Mouse (Mus musculus) forebrain, embryonic 12.5 days (tissue): ENCODE data around the gene Mmd. TPM values are rescaled to one million over a fixed set of nuclear protein-coding genes. Genes with fewer than 3 reads are reported as not detected.

Source experiments
- ATAC-seq: fragments of 200-750 bp; cut with Nextera tagmentation; 2 replicates; pipeline ENCODE4 v1.8.0; 2017; ENCODE audit warnings: moderate TSS enrichment; ENCODE audit not compliant: low FRiP score
- H3K27ac ChIP-seq: fragments of 300-500 bp; sonication (generic); 2 replicates; pipeline ENCODE4 v1.5.1; 2016; ENCODE audit warnings: mild to moderate bottlenecking
- H3K27me3 ChIP-seq: fragments of 300-500 bp; sonication (generic); 2 replicates; pipeline ENCODE4 v1.6.1; 2016; ENCODE audit warnings: mild to moderate bottlenecking
- H3K36me3 ChIP-seq: fragments of 300-500 bp; sonication (generic); replicated peaks from 2 replicates; pipeline ENCODE4 v1.6.1; 2016; ENCODE audit warnings: mild to moderate bottlenecking
- H3K4me1 ChIP-seq: fragments of 300-500 bp; sonication (generic); 2 replicates; pipeline ENCODE4 v1.6.1; 2016
- H3K4me2 ChIP-seq: fragments of 300-500 bp; sonication (generic); 2 replicates; pipeline ENCODE4 v1.6.1; 2016; ENCODE audit warnings: mild to moderate bottlenecking, moderate library complexity
- H3K4me3 ChIP-seq: fragments of 300-500 bp; sonication (generic); replicated peaks from 2 replicates; pipeline ENCODE4 v1.5.1; 2016; ENCODE audit warnings: mild to moderate bottlenecking
- H3K9ac ChIP-seq: fragments of 300-500 bp; sonication (generic); 2 replicates; pipeline ENCODE4 v1.6.1; 2016; ENCODE audit warnings: mild to moderate bottlenecking
- H3K9me3 ChIP-seq: fragments of 300-500 bp; sonication (generic); 2 replicates; pipeline ENCODE4 v1.6.1; 2016
- WGBS: fragments of 180-500 bp; shearing (Covaris S2); methylation state at CpG from one replicate; pipeline ENCODE4 v1.1.7; 2016; 5-methylcytosine and 5-hydroxymethylcytosine counted together
- polyA plus RNA-seq: library from polyadenylated mRNA; unstranded; fragments of >200 nt; fragmentation: Nextera tagmentation; extraction: Ambion mirVana; gene quantifications from 2 replicates; pipeline ENCODE4 v1.2.1, GENCODE M21; 2016

The Mmd gene
- polyA plus RNA-seq: 57.7 and 59.9 TPM in 2 replicates

DNA sequence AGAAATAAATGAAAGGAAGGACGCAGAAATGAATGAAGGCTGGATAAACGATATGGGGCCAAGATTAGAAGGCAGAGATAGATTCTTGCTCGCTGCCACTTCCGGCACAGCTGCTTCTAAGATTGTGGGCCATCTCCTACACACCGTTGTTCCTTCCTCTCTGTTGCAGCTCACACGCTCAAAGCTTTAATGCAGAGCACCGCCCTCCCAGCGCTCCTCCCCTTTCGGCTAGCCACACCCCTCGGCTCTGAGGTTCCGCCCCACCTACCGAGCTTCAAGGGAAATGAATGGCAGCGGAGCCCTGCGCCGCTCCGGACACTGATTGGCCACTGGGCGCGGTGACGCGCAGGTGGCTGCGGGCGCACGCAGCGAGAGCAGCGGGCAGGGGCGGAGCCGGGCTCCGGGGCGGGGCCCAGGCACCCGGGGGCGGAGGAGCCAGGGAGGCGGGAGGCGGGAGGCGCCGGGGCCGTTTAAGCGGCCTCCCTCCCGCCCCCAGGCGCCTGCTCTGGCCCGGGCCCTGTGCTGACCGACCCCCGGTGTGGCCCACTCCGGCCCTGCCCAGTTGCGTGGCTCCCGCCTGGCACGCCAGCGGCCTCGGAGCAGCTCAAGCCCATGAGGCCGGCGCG, at the start of gene Mmd:
Mmd (plus strand) TSS at position 432 of the 626 bp plus-strand sequence.
- peak; percentile 99 for ATAC-seq
- Histone ChIP-seq H3K4me3 (peak within 1 kb of the TSS; percentile 86), H3K36me3 (no peaks in the 10 kb centered on the region), H3K9ac (peak within 1 kb of the TSS; percentile 90), H3K27ac (peak within 1 kb of the TSS; percentile 86), H3K4me1 (peaks cover 24% of the 10 kb centered on the region), H3K9me3 (no peaks in the 10 kb centered on the region), H3K4me2 (peak within 1 kb of the TSS; percentile 91), H3K27me3 (no peaks in the 10 kb centered on the region)
- under 1% methylated on average over 38 of the region's 51 CpGs for WGBS

DNA sequence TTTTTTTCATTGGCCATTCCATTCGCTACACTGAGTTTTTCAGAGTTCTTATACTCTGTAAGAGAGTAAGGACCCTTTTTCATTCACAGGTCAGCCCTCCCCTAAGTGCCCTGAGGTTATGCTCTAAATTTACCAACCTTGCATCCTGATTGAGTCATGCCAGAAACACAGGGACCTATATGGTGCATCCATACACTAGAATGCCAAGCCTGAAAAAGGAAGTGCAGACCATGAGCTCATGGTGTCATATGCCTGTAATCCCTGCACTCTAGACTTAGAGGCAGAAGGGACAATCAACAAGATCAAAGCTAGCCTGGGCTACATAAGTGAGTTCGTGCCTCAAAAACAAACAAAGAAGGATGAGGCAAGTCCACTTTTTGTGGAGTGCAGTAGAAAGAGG, 48.4 kb upstream of the Mmd start:
- Histone ChIP-seq H3K27ac (no peak overlapping the region), H3K36me3 (no peaks in the 10 kb centered on the region), H3K4me3 (no peak overlapping the region), H3K4me1 (no peaks in the 10 kb centered on the region), H3K9me3 (no peaks in the 10 kb centered on the region), H3K27me3 (no peaks in the 10 kb centered on the region), H3K4me2 (no peak overlapping the region), H3K9ac (no peak overlapping the region)
- 86% methylated on average over 2 of the region's 2 CpGs for WGBS
- no peak for ATAC-seq

DNA sequence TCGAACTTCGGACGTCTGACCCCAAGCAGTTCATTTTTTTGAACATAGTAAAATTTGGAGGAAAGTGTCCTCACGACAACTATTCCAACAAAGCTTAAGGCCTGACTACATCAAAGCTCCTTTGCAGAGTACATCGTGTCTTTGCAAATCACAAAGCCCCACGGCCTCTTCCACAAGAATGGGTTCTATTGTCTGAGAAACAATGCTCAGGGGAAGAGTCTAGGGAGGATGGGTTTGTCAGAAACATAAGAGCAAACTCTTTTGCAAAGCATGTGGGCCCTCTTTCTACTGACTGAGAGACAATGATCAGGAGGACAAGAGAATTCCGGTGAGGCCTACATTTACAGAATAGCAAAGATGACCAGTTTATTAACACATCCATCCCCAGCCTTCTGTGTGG, 35.0 kb upstream of the Mmd start:
- no peaks in the 10 kb centered on the region for H3K27me3 ChIP-seq
- no peaks in the 10 kb centered on the region for H3K36me3 ChIP-seq
- H3K4me2 ChIP-seq: no peak overlapping the region
- H3K9ac ChIP-seq: no peak overlapping the region
- H3K27ac ChIP-seq: no peak overlapping the region
- no peaks in the 10 kb centered on the region for H3K9me3 ChIP-seq
- no peaks in the 10 kb centered on the region for H3K4me1 ChIP-seq
- WGBS: 57% methylated on average over 7 of the region's 7 CpGs
- no peak for ATAC-seq
- H3K4me3 ChIP-seq: no peak overlapping the region

DNA sequence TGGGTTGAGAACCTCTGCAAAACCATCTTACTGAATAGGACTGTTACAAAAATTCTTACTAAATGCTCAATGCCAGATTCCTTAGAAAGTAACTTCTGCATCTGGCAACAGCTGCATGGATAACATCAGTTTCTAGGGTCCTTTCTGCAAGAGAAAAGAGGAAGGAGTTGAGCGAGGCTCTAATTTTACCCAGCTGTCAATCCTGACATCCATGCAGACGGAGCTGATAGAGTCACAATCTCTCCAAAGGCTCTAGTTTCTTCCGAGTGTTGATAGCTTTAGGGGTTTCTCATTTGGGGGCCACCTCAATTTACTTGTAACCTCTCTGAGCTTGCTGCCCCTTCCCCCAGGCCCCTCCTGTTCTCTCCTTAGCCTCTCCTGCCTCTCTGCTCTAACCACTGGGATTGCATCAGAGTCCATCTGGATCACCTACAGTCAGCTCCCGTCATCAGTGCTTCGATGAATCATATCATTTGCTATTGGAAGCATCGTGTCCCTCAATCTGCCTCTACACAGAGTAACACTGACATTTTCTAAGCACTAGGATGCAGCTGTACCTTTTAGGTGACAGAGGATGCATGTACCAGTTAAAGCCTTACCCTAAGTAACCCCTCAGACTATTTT, 29.1 kb upstream of the Mmd start:
- no peaks in the 10 kb centered on the region for H3K4me1 ChIP-seq
- H3K4me2 ChIP-seq: no peak overlapping the region
- H3K27ac ChIP-seq: no peak overlapping the region
- H3K9me3 ChIP-seq: no peaks in the 10 kb centered on the region
- WGBS: 76% methylated on average over 6 of the region's 6 CpGs
- no peaks in the 10 kb centered on the region for H3K27me3 ChIP-seq
- no peaks in the 10 kb centered on the region for H3K36me3 ChIP-seq
- no peak for ATAC-seq
- H3K9ac ChIP-seq: no peak overlapping the region
- no peak overlapping the region for H3K4me3 ChIP-seq

DNA sequence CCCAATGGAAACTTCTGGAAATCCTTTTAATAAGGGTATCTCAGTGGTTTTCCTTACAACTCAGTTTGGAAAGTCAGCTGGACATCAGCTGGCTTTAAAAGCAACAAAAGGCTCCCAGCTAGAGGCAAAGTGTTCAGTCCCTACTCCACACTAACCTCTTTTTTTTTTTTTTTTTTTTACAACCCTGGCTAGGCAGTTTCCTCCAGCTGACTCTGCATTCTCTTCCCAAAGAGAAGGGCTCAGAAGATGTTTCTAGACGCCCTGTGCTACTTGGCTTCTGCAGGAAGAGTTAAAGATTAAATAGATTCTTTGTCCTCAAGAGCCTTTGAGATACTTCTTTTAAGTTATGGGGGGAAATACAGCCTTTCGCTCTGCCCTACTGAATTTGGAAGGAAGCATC, 28.5 kb upstream of the Mmd start:
- H3K27ac ChIP-seq: no peak overlapping the region
- H3K9me3 ChIP-seq: no peaks in the 10 kb centered on the region
- 47% methylated on average over 2 of the region's 2 CpGs for WGBS
- no peaks in the 10 kb centered on the region for H3K27me3 ChIP-seq
- no peak overlapping the region for H3K9ac ChIP-seq
- no peaks in the 10 kb centered on the region for H3K4me1 ChIP-seq
- H3K36me3 ChIP-seq: no peaks in the 10 kb centered on the region
- ATAC-seq: no peak
- no peak overlapping the region for H3K4me2 ChIP-seq
- no peak overlapping the region for H3K4me3 ChIP-seq

DNA sequence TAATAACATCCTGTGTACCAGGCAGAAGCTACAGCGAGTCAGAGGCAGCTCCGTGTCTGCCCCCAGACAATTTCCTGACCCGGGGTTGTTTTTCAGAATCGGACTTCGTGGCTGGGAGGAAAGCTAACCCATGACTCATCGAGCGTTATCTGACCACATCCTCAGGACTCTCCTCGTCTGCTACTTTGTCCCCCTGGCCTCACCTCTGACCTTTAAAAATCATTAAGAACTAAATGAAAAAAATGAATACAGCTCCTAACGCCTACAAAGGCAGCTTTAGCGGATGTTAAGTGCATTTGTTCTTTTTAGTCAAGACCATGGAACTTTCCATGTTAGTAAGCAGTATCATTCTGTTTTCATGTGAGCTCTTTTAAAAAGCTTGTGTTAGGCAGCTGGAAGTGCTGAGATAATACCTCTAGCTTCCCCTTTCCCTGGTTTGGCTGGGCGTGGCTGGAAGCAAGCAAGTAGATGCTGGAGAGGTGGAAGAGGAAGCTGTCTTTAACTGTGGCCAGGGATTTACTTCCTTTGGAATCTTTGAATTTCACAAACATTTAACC, 24.3 kb upstream of the Mmd start:
- no peak overlapping the region for H3K9ac ChIP-seq
- H3K9me3 ChIP-seq: no peaks in the 10 kb centered on the region
- H3K27ac ChIP-seq: no peak overlapping the region
- H3K4me3 ChIP-seq: no peak overlapping the region
- peaks cover 9% of the 10 kb centered on the region for H3K4me1 ChIP-seq
- no peaks in the 10 kb centered on the region for H3K27me3 ChIP-seq
- H3K4me2 ChIP-seq: no peak overlapping the region
- 79% methylated on average over 11 of the region's 11 CpGs for WGBS
- no peaks in the 10 kb centered on the region for H3K36me3 ChIP-seq
- ATAC-seq: no peak

DNA sequence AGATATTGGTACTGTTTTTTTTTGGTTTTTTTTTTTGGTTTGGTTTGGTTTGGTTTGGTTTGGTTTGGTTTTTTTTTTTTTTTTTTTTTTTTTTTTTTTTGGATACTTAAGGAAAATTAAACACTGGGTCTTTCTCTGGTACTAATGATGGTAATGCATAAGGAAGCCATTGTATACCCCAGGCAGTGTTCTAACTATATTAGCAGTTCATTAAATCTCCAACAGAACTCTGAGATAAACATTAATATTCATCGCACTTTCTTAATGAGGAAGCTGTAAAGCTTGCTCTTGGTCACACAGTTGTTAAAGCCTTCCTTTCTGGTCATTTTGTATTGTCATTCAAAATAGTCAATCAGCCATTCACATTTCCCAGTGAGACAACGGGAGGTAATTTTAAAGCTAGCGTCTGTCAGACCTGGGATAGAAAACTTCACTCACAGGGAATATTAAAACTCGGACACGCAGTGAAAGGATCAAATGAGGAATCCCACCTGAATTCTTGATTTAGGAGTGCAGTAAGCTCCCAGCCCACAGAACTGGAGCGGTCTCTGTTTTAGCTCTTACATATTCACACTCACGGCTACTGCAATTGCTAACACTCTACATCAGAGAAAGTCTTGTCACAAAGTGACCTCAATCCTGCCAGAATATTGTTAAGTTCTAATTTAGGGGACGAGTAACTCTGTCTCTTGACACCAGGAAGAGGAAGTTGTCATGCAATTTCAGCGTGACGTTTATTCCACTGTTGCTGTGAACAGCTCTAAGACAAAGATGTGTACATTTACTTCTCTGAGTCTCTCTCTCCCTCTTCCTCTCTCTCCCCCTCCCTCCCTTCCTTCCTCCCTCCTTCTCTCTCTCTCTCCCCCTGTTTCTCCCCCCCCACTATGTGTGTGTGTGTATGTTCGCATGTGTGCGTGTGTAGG, 22.0 kb upstream of the Mmd start:
- WGBS: 37% methylated on average over 12 of the region's 12 CpGs

DNA sequence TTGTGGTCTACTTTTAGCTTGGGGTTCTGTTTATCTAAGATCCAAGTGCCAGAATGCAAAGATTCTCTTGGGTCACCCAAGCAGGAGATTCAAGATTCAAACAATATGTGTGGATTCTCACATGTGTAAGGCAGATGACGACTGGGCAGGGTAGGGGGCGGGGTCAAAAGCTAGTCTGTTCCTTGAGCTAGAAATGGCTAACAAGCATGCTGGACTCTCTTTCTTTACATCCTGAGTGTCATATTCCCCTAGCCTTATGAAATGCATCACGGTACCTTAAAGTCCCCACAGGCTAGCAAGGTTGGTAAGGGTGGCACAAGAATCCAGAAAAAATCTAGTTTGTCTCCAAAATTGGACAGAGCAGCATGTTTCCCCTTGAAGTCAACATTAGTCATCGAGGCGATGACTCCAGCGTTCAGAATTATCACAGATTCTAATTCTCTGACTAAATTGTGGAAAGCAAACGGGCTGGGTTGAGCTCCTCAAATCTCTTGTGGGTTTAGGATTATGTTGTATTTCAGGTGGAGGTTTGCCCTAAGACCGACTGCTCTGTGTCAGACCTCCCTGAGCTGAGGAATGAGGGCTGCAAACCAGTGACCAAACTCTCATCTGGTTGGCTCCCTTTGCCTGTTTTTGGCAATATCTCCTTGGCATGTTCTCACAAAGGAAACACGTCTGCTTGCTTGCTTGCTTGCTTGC, 20.9 kb upstream of the Mmd start:
- 83% methylated on average over 9 of the region's 9 CpGs for WGBS
- ATAC-seq: no peak
- H3K9ac ChIP-seq: no peak overlapping the region
- no peak overlapping the region for H3K4me2 ChIP-seq
- no peak overlapping the region for H3K27ac ChIP-seq
- H3K9me3 ChIP-seq: no peaks in the 10 kb centered on the region
- H3K4me3 ChIP-seq: no peak overlapping the region
- no peaks in the 10 kb centered on the region for H3K27me3 ChIP-seq
- H3K36me3 ChIP-seq: no peaks in the 10 kb centered on the region
- peaks cover 16% of the 10 kb centered on the region for H3K4me1 ChIP-seq

More for the DNA sequence above, 22.0 kb upstream of the Mmd start:
- H3K4me1 ChIP-seq: peaks cover 14% of the 10 kb centered on the region
- H3K36me3 ChIP-seq: no peaks in the 10 kb centered on the region
- H3K27ac ChIP-seq: 0 out of 2 replicates have a peak overlapping the region, but pooled peaks have one; percentile 9
- no peaks in the 10 kb centered on the region for H3K27me3 ChIP-seq
- H3K4me2 ChIP-seq: no peak overlapping the region
- no peaks in the 10 kb centered on the region for H3K9me3 ChIP-seq
- no peak overlapping the region for H3K4me3 ChIP-seq
- ATAC-seq: peak; percentile 41; the same call in 1 of the 2 replicates
- H3K9ac ChIP-seq: no peak overlapping the region

DNA sequence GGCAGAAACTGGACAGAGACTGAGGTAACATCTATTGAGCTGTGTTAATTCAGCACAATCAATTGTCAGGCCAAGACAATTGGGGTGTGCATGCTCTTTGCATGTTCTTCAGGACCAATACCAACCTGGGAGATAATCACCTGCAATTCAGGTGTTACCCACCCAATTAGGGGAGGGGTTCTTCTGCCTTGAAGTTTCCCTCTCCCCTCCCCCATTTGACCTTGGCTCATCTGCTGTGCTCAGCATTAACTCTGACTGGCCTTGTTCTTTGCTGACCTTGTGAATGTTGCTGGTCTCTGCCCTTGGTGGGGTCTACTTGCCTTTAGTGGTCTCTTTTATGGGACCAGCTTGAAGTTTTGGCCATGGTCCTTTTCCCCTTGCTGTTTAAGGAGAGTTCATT, 19.5 kb upstream of the Mmd start:
- H3K4me1 ChIP-seq: peaks cover 16% of the 10 kb centered on the region
- H3K9ac ChIP-seq: no peak overlapping the region
- H3K27me3 ChIP-seq: no peaks in the 10 kb centered on the region
- no peaks in the 10 kb centered on the region for H3K9me3 ChIP-seq
- ATAC-seq: no peak
- no peak overlapping the region for H3K4me3 ChIP-seq
- H3K4me2 ChIP-seq: no peak overlapping the region
- H3K36me3 ChIP-seq: no peaks in the 10 kb centered on the region
- H3K27ac ChIP-seq: no peak overlapping the region

DNA sequence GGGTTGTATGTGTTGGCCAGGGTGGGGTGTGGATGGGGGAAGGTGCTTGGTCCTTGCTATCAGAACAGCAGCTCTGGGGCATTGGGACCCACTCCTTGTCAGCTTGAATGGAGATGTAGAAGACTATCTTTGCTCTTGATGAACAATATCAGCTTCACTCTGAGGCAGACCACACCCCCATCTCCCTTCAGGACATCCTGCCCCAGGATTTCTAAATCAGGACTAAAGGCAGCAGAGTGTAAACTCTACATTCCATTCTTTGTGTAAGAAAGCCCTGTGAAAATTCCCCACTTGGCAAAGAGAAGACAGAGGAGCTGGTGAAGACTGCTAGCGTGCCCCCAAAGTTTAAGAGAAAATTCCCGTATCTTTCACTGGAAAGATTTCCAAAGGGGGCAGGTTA, 18.6 kb upstream of the Mmd start:
- H3K4me2 ChIP-seq: no peak overlapping the region
- ATAC-seq: no peak
- H3K27ac ChIP-seq: no peak overlapping the region
- no peaks in the 10 kb centered on the region for H3K27me3 ChIP-seq
- 62% methylated on average over 2 of the region's 2 CpGs for WGBS
- no peaks in the 10 kb centered on the region for H3K9me3 ChIP-seq
- H3K36me3 ChIP-seq: no peaks in the 10 kb centered on the region
- H3K4me1 ChIP-seq: peaks cover 16% of the 10 kb centered on the region
- H3K4me3 ChIP-seq: no peak overlapping the region
- H3K9ac ChIP-seq: no peak overlapping the region

DNA sequence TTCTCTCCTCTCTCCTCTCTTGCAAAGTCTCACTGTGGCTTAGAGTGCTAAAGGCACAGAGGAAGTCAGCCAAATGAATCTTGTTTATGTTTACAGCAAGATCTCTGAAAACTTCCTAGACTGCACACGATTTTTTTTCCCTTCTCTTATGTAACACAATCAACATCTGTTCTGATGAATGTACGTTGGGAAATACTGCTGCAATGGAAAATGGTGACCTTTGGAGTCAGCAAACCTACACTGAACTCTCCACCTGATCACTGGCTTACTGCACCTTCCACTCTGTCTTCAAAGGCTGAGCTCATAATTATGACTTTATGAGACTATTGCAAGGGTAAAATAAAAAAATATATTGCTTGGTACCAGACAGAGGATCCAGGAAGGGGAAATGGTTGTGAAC, 17.6 kb upstream of the Mmd start:
- no peaks in the 10 kb centered on the region for H3K36me3 ChIP-seq

DNA sequence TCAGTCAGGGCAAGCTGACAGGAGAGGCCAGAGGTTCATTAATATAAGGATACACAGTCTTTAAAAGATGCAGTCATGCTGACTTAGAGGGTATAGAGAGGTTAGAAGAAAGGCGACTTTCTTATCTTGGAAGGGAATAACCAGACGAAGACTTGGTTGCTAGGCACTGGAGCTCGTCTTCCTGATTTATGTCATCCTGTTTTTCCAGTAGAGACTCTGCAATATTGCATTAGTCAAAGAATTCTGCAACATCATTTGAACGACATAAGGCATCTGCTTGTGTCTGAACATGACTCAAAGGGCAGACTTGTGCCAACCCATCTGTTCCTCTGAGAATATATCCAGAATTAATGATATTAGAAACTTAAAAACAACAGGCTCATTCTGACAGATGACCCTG, 16.6 kb upstream of the Mmd start:
- Histone ChIP-seq H3K9me3 (no peaks in the 10 kb centered on the region), H3K36me3 (no peaks in the 10 kb centered on the region), H3K9ac (no peak overlapping the region), H3K27me3 (no peaks in the 10 kb centered on the region), H3K4me3 (no peak overlapping the region), H3K4me1 (peaks cover 9% of the 10 kb centered on the region), H3K4me2 (no peak overlapping the region), H3K27ac (no peak overlapping the region)
- no peak for ATAC-seq
- 83% methylated on average over 4 of the region's 4 CpGs for WGBS

More for the DNA sequence above, 17.6 kb upstream of the Mmd start:
- no peak for ATAC-seq
- H3K27me3 ChIP-seq: no peaks in the 10 kb centered on the region
- WGBS: 72% methylated on average over 2 of the region's 2 CpGs
- H3K4me1 ChIP-seq: peaks cover 16% of the 10 kb centered on the region
- H3K4me2 ChIP-seq: no peak overlapping the region
- no peak overlapping the region for H3K27ac ChIP-seq
- H3K4me3 ChIP-seq: no peak overlapping the region
- H3K9me3 ChIP-seq: no peaks in the 10 kb centered on the region
- no peak overlapping the region for H3K9ac ChIP-seq
